Mouse (Mus musculus) kidney, postnatal 25 days (tissue): ENCODE results near the gene S100a16.

Source experiments
- DNase-seq, 2 experiments: peaks; one replicate each; pipeline ENCODE4 v3.0.0; 2021; ENCODE audit warnings: mixed read lengths in 2 of 2

The S100a16 gene

GRCm38 (mm10) chr3:90525421-90525820, 11.6 kb upstream of the S100a16 start:
- peak; percentile 55 to 64 for DNase-seq

GRCm38 (mm10) chr3:90526076-90526475, 11.0 kb upstream of the S100a16 start:
- no peak for DNase-seq

- peak in 1 of 2 experiments; percentile 70 for DNase-seq
Measured at GRCm38 (mm10) chr3:90526580-90526979, 10.5 kb upstream of the S100a16 start, which contains the start of gene S100a14. Gene S100a14, plus strand, starts transcription at chr3:90526856.

- DNase-seq, result no peak
Measured at GRCm38 (mm10) chr3:90527291-90527873, 9.7 kb upstream of the S100a16 start.

- no peak for DNase-seq
Measured at GRCm38 (mm10) chr3:90531713-90532112, 5.3 kb upstream of the S100a16 start.

- no peak for DNase-seq
Measured at GRCm38 (mm10) chr3:90535446-90535845, 1.6 kb upstream of the S100a16 start.

- DNase-seq, result no peak
Measured at GRCm38 (mm10) chr3:90537905-90538296, 847 bp downstream of the S100a16 start.

GRCm38 (mm10) chr3:90540904-90541303, 3.9 kb downstream of the S100a16 start:
- DNase-seq, result peak; percentile 59 to 78

GRCm38 (mm10) chr3:90549676-90550420, 12.8 kb downstream of the S100a16 start:
- peak; percentile 44 to 46 for DNase-seq

- no peak for DNase-seq
Measured at GRCm38 (mm10) chr3:90550421-90550790, 13.4 kb downstream of the S100a16 start.

- DNase-seq, result no peak
Measured at GRCm38 (mm10) chr3:90552231-90552630, 15.2 kb downstream of the S100a16 start.

GRCm38 (mm10) chr3:90555954-90556353, 18.9 kb downstream of the S100a16 start:
- DNase-seq, result no peak

- no peak for DNase-seq
Measured at GRCm38 (mm10) chr3:90560008-90560628, 23.1 kb downstream of the S100a16 start, which contains the start of gene S100a3. Gene S100a3, plus strand, starts transcription at chr3:90560578.

GRCm38 (mm10) chr3:90574691-90575090, 37.6 kb downstream of the S100a16 start:
- no peak for DNase-seq

GRCm38 (mm10) chr3:90575320-90575719, 38.3 kb downstream of the S100a16 start:
- DNase-seq, result no peak

- DNase-seq, result no peak
Measured at GRCm38 (mm10) chr3:90576351-90577001, 39.4 kb downstream of the S100a16 start.

- no peak for DNase-seq
Measured at GRCm38 (mm10) chr3:90579433-90579832, 42.4 kb downstream of the S100a16 start.

GRCm38 (mm10) chr3:90581141-90581540, 44.1 kb downstream of the S100a16 start:
- DNase-seq, result no peak

- no peak for DNase-seq
Measured at GRCm38 (mm10) chr3:90582156-90582555, 45.1 kb downstream of the S100a16 start.

GRCm38 (mm10) chr3:90582556-90582955, 45.5 kb downstream of the S100a16 start:
- no peak for DNase-seq

GRCm38 (mm10) chr3:90583893-90584292, 46.8 kb downstream of the S100a16 start:
- DNase-seq, result peak; percentile 57 to 70

- peak; percentile 39 to 60 for DNase-seq
Measured at GRCm38 (mm10) chr3:90585595-90585994, 48.5 kb downstream of the S100a16 start.

GRCm38 (mm10) chr3:90586016-90586643, 49.1 kb downstream of the S100a16 start:
- no peak for DNase-seq
